Mouse (Mus musculus): ENCODE results near the gene Creld1.

DNA sequence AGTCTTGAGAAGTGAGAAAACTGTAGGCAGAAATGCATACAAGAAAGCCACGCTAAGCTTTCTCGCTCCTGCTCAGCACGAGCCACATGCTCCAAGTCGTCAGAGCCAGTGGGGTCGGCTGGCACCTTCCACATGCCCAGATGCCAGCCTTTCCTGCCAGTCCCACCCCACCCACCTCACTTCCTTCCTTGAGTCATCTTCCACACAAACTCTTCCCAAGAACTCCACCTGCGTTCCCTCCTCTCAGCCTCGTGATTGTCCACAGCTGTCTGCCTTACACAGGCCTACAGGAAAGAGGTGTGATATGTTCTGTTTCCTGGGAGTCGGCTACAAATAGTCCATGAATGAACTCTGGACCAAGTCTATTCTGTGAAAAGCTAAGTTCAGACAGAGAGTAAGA, 40.3 kb downstream of the Creld1 start:
- no peak for TF ChIP-seq CTCF (conservative IDR thresholded peaks at IDR 0.05; ENCODE audit: low read length)
- no peak for TF ChIP-seq POU5F1 (IDR thresholded peaks at IDR 0.05; ENCODE audit: borderline replicate concordance, low read length)
- TF ChIP-seq NANOG (IDR thresholded peaks at IDR 0.05; ENCODE audit: borderline replicate concordance, low read length), result no peak

Data from E14TG2a.4 (cell line).